Mouse (Mus musculus) splenic B cell, adult 2 months (primary cell): ENCODE measurements at regions not wholly inside any gene's neighbourhood (a gene's known extent, or its start where the extent isn't known, plus 50 kb on each side); places are given as distances from the start of the nearest gene placed in this dataset.
"Not testable (repeated sequence)": the region's sequence is repeated elsewhere in the genome, so short reads cannot be mapped to it uniquely, and the experiment has no call there.

Experiments used
- DNase-seq: peaks from one replicate; pipeline ENCODE4 v3.0.0-alpha.2; 2011; ENCODE audit warnings: low read depth, low spot score
- H3K27me3 ChIP-seq: 2 replicates; pipeline ENCODE4 v1.6.1; 2012; ENCODE audit warnings: mild to moderate bottlenecking, low read length, moderate library complexity, mixed read lengths; ENCODE audit not compliant: control insufficient read depth, poor library complexity, insufficient read depth, severe bottlenecking
- H3K36me3 ChIP-seq: 2 replicates; pipeline ENCODE4 v1.6.1; 2012; ENCODE audit warnings: mild to moderate bottlenecking, low read length, moderate library complexity, mixed read lengths; ENCODE audit not compliant: control insufficient read depth, poor library complexity, insufficient read depth, severe bottlenecking

GRCm38 (mm10) chr10:7390239-7391091 lies 83.0 kb downstream of the Ulbp1 start:
- peaks cover 4% of the 10 kb centered on the region; the same call in 1 of the 2 replicates for H3K27me3 ChIP-seq
- peak; percentile 20 for DNase-seq
- H3K36me3 ChIP-seq = no peaks in the 10 kb centered on the region

DNA sequence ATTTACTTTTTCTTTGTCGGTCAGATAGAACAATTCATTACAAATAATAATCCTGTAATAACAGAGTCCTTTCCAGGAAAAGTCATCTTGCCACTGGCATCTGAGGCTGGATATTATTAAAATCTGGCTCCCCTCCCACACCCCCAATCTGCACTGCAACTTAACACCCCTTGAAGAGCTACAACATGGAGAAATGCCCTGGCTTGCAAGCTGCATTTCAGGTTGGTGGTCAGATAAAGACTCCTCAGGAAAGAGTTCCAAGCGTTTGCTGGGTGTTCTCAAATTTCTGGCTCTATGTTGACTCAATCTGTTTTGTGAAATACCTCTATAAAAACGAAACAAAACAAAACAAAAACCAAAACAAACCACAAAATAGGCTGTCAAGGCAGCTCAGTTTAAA lies 114.6 kb downstream of the Ulbp1 start:
- H3K27me3 ChIP-seq, DNase-seq, H3K36me3 ChIP-seq: not testable (repeated sequence)

- H3K36me3 ChIP-seq, DNase-seq: not testable (repeated sequence)
These were observed 129.1 kb downstream of the Ulbp1 start for GRCm38 (mm10) chr10:7344290-7344689.

DNA sequence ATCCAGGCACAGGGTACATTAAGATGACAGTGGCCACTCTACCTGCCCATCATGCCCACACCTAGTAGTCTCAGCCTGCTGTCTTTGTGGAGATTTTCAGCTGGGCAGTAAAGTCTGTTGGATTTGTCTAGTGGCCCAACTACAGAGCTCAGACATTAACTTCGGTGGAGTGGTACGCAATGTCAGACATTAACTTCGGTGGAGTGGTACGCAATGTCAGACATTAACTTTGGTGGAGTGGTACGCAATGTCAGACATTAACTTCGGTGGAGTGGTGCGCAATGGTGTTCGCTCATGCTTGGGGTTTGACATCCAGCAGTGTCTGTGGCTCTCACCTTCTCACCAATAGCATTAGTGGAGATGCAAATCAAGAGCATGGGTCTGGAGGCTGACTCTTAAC lies 129.7 kb downstream of the Ulbp1 start:
- H3K36me3 ChIP-seq, H3K27me3 ChIP-seq, DNase-seq: not testable (repeated sequence)

More at GRCm38 (mm10) chr10:7344290-7344689, 129.1 kb downstream of the Ulbp1 start:
- not testable (repeated sequence) for H3K27me3 ChIP-seq

GRCm38 (mm10) chr10:7333077-7333747 lies 121.2 kb upstream of the Cnksr3 start:
- peak; percentile 78 for DNase-seq
- no peaks in the 10 kb centered on the region; the same call in 1 of the 2 replicates for H3K27me3 ChIP-seq
- no peaks in the 10 kb centered on the region for H3K36me3 ChIP-seq

GRCm38 (mm10) chr10:7328262-7328661 lies 116.2 kb upstream of the Cnksr3 start:
- no peaks in the 10 kb centered on the region; the same call in 1 of the 2 replicates for H3K27me3 ChIP-seq
- DNase-seq = no peak
- H3K36me3 ChIP-seq = no peaks in the 10 kb centered on the region

- not testable (repeated sequence) for H3K27me3 ChIP-seq, DNase-seq, H3K36me3 ChIP-seq
These were observed 115.0 kb upstream of the Cnksr3 start for GRCm38 (mm10) chr10:7327046-7327445.

- DNase-seq = no peak
- no peaks in the 10 kb centered on the region; the same call in 1 of the 2 replicates for H3K27me3 ChIP-seq
- H3K36me3 ChIP-seq = no peaks in the 10 kb centered on the region
These were observed 113.0 kb upstream of the Cnksr3 start for GRCm38 (mm10) chr10:7325074-7325473.

DNA sequence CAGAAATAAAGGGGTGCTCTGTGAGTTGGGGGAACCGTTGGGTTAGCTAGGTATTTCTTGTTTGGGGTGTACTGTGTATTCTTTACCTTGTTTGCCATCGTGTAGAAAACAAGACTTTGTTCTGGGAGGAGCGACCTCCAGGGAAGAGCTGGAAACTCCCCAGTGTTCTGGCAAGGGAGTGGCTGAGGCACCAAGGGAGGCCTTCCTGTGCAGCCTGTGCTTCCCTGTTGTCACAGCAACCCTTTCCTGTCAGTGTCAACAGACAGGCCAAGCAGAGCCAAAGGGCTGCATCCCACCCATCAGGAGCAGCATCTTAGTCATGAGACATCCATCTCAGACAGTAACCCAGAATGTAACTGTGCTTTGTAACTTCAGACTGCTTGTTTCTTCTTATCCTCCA lies 111.2 kb upstream of the Cnksr3 start:
- no peak for DNase-seq
- Histone ChIP-seq H3K27me3 (no peaks in the 10 kb centered on the region; the same call in 1 of the 2 replicates), H3K36me3 (no peaks in the 10 kb centered on the region)

GRCm38 (mm10) chr10:7309927-7310326 lies 97.9 kb upstream of the Cnksr3 start:
- no peak for DNase-seq
- Histone ChIP-seq H3K27me3 (no peaks in the 10 kb centered on the region), H3K36me3 (no peaks in the 10 kb centered on the region)

DNA sequence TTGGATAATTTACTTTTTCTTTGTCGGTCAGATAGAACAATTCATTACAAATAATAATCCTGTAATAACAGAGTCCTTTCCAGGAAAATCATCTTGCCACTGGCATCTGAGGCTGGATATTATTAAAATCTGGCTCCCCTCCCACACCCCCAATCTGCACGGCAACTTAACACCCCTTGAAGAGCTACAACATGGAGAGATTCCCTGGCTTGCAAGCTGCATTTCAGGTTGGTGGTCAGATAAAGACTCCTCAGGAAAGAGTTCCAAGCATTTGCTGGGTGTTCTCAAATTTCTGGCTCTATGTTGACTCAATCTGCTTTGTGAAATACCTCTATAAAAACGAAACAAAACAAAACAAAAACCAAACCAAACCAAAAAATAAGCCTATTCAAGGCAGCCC lies 93.8 kb upstream of the Cnksr3 start:
- not testable (repeated sequence) for H3K36me3 ChIP-seq, DNase-seq, H3K27me3 ChIP-seq

DNA sequence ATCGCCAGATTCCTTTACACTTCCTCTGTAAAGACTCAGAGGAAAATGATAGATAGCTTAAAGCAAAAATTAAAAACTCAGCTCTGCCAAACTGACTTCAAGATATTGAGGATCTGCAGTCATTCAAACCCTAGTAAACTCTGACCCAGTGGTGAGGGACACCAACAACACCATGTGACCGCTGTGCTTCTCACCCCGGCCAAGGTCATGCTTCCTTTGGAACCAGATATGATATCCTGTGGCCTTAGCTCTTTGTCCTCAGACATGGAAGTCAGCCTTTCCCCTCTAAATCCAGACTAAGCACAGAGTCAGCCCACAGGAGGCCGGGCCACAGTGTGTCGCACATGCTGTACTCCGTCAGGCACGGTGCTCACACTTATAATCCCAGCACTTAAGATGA lies 86.3 kb upstream of the Cnksr3 start:
- Histone ChIP-seq H3K27me3 (no peaks in the 10 kb centered on the region), H3K36me3 (no peaks in the 10 kb centered on the region)
- DNase-seq = no peak

GRCm38 (mm10) chr10:7295921-7296320 lies 83.9 kb upstream of the Cnksr3 start:
- no peak for DNase-seq
- H3K27me3 ChIP-seq = no peaks in the 10 kb centered on the region
- no peaks in the 10 kb centered on the region for H3K36me3 ChIP-seq

DNA sequence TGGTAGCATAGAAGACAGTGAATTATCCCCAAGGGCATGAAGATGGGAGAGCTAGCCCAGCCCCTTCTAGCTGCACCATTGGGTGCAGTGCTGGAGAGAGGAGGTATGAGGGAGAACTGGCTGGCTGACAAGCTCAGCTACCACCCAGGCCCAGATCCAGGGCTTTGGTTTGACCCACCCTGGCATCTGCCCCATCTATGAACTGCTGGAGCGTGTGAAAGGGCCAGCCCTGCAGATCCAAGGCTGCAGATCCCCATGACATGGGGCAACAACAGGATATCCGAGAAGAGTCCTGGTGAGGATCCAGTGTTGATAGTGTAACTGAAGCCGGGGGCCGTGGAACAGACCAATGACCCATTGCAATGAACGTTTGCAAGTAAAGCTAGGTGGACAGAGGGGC lies 81.2 kb upstream of the Cnksr3 start:
- Histone ChIP-seq H3K27me3 (no peaks in the 10 kb centered on the region), H3K36me3 (no peaks in the 10 kb centered on the region)
- DNase-seq = no peak

- Histone ChIP-seq H3K36me3 (no peaks in the 10 kb centered on the region), H3K27me3 (no peaks in the 10 kb centered on the region)
- no peak for DNase-seq
These were observed 77.9 kb upstream of the Cnksr3 start for GRCm38 (mm10) chr10:7289773-7290411.
